Mouse (Mus musculus) urinary bladder, postnatal 25 days (tissue): ENCODE data around the gene Exosc9.
A peak's percentile ranks its signal among the peaks of the same experiment; 100 is the strongest.
"Not testable (repeated sequence)": the region's sequence is repeated elsewhere in the genome, so short reads cannot be mapped to it uniquely, and the experiment has no call there.

Experiments used
- DNase-seq: peaks from one replicate; pipeline ENCODE4 v3.0.0; 2022; ENCODE audit warnings: low spot score

Gene Exosc9

DNA sequence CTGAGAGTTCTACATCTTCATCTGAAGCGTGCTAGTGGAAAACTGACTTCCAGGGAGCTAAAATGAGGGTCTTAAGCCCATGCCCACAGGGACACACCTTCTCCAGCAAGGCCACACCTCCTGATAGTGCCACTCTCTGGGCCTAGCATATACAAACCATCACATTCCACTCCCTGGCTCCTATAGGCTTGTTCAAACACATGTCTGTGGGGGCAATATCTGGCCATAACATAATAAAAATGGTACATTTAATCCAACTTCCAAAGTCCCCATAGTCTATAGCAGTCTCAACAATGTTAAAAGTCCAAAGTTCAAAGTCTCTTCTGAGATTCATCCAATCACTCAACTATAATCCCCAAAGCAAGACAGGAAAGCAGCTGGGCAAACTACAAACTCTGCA, 5.2 kb downstream of the Exosc9 start:
- DNase-seq: no peak

DNA sequence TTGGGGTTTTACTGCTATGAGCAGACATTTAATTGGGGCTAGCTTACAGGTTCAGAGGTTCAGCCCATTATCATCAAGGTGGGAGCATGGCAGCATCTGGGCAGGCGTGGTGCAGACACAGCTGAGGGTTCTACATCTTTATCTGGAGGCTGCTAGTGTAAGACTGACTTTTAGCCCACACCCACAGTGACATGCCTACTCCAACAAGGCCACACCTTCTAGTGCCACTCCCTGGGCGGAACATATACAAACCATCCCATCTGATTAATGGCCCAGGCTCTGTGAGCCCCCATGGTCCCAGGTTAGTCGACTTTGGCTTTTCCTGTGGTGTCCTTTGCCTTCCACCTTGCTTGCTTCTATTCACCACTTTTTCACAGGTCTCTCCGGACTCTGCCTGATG, 7.2 kb downstream of the Exosc9 start:
- DNase-seq: no peak

DNA sequence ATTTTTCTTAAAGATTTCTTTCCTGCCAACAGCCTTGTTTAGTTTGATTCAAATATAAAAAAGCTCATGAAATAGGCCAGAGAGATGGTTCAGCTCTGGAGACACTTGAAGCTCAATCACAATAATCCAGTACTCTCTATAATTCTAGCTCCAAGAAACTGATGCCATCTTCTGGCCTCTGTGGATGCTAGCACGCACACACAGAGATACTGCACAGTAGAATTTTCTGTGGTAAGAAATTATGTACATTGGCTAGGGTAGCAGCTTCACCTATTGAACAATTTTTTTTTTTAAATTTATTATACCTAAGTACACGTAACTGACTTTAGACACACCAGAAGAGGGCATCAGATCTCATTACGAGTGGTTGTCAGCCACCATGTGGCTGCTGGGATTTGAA, 11.3 kb downstream of the Exosc9 start:
- no peak for DNase-seq

DNA sequence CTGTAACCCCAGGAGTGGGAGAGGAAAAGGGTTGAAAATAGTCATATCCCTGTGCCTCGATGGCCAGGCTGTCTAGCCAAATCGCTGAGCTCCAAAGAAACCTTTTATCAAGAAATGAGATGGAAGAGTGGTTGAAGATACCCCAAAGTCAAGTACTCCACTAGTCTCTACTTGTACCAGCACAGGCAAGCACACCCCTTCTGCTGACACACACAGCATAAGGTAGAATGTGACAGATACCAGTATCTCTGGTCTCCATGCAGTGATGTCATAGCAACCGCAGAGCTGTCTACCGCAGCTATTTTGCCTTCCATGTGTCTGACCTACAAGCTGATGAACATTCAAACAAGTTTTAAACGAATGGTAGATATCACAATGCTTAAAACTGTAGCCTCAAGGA, 17.4 kb downstream of the Exosc9 start:
- DNase-seq: no peak

DNA sequence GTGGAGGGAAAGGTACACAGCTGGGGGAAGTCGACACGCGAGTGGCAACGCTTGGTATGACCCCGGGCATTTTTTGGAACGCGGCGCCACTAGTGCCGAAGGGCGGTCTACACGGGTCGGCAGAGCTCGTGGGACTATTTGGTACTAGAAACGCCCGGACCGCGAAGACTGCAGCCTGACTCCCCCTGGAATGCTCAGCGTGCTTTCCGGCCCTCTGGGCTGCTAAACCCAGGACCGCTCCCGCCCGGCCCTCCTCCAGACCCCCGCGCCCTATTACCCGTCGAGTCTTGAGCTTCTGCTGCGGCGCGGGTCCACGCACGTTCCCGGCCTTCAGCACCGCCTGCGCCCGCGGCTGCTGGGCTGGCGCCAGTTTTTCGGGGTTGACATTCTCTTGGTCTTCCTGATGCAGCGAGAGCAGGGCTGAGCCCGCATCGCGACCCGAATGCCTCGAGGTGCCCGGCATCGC, 19.0 kb downstream of the Exosc9 start:
- no peak for DNase-seq

DNA sequence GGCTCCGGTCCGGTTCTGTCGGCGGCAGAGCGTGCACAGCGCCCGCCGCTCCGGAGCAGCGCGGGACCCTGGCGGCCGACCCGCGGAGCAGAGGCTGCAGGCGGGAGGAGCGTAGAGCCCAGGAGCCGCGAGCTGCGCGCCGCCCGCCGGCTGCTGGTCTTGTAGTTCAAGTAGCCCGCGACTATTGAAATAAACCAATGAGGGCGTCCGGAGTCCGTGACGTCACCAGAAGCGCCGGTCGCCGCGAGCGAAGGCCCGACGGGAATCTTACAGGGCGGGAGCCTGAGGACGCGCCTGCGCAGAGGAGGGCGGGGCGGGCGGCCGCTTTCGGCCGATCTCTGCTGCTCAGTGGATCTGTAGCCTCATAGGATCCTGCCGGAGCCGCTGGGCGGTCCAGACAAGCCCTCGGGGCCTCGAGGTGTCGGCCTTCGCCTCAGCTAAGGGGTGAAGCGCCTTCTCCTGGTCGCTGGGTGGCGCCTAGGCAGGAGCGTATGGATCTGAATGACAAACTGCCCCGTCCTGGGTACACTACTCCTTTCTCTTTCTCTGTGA, 19.5 kb downstream of the Exosc9 start, which contains the start of gene Ccna2:
TSS of gene Ccna2 (minus strand) at position 324 of the 552 bp plus-strand sequence.
- peak; percentile 95 for DNase-seq

DNA sequence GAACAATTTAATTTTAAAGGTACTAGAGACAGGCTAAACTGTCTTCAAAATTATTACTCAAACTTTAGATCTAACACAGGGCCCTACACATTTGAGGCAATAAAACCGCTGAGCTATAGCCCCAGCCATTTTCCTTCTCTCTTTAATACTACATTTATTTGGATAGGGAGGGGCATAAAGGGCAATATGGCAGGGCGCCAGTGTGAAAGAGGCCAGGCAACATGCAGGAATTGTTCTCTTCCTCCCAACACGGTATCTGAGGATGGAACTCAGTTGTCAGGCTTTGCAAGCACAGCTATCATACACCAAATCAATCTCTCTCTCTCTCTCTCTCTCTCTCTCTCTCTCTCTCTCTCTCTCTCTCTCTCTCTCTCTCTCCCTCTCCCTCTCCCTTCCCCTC, 46.4 kb downstream of the Exosc9 start:
- no peak for DNase-seq

DNA sequence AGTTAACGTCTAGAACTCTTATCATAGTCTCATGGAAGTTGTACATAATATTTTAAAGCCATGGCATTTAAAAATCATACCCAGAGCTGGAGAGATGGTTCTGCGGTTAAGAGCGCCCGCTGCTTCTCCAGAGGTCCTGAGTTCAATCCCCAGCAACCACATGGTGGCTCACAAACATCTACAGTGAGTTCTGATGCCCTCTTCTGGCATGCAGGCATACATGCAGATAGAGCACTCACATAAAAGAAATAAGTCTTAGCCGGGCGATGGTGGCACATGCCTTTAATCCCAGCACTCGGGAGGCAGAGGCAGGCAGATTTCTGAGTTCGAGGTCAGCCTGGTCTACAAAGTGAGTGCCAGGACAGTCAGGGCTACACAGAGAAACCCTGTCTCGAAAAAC, 47.4 kb downstream of the Exosc9 start:
- DNase-seq: not testable (repeated sequence)

DNA sequence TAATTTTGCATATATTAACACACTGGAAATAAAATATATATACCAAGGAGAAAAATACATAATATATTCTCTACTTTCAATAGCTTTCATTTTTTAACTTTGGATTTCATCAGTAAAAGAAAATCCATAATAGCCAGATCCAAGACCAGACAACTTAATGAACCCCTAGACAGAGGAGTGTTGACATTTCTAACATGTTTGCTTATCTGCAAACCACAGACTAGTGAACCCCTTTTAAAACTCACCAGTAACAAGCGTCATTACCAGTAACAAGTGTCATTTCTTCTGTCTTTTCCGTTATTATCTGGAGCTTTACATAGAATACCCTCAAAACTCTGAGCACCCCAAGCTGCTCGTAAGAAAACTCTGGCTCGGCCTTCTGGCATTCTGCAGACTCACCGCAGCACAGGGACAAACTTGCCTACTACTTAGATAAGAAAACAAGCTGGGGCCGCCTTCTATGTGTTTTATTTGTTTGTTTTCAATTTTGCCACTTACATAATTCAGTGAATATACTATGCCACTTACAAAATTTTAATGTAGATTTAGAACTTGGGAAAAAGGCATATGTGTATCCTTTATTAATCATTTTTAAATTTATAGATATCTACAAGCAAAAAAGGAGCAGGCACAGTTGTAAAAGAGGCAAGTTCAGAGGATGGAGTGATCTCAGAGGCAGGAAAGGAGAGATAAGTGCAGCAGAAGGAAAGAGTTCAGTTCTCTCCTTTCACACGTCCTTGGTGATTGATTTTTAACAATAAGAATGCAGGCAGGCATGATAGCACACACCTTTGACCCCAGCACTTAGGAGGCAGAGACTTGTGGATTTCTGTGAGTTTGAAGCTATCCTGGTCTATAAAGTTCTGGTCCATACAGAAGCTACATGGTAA, 53.7 kb downstream of the Exosc9 start:
- DNase-seq: no peak

DNA sequence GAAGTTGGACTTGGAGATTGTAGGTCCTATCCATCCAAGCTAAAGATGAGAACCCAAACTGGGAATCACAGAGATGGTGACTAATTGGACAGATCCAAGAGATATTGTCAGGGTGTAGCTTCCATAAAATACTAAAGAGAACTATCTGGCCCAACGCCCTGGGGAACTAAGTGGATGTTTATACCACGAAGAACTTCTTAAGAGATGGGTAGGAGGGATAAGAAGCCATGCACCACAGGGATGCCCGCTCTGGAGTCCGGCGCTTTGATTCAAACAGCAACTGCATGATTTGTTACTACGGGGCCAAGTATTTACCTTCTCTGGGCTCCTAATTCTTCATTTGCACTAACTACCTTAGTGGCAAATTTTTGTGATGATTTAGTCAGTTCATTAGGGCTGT, 60.3 kb downstream of the Exosc9 start:
- DNase-seq: no peak

DNA sequence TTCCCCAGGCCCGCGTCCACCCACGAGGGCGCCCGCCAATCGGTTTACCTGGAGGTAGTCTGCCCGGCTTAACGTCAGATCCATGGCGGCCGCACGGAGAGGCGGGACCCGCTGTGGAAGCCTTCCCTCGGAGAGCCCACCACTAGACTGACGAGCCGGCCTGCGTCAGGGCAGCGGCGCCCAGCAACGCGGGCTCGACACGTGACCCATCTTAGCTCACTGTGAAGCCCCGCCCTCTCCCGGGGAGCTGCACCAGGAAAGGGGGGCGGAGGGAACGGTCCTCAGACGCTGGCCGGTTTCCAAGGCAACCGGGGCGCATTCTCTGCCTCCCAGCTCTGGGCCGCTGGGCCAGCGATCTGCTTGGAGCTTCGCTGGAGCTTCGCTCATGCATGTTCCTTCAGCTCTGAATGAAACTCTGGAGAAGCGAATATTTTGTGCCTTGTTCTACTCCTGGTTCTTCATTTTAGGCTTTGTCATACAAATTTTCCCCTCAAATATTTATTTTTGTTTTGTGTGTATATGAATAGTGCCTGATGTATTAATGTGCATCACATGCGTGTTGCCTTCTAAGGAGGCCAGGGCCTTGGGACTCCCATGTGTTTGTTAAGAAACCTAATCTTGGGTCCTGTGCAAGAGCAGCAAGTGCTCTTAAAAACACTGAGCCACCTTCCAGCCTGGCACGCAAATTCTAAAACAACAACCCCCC, 60.9 kb downstream of the Exosc9 start, which contains the start of gene Bbs7:
TSS of gene Bbs7 (minus strand) at position 276 of the 706 bp plus-strand sequence.
- peak; percentile 84 for DNase-seq

DNA sequence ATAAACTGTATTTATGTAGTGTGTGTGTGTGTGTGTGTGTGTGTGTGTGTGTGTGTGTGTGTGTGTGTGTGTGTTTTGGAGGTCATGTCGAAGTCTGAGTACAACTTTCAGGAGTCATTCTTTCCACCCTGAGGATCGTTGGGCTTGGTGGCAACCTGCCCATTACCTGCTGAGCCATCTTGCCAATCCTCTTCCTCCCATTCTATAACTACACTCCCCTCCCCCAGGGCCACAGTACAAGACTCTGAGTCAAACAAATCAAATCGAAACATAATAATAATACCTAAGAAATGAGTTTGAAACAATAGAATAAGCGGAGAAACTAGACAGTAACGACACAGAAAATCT, 61.5 kb downstream of the Exosc9 start:
- no peak for DNase-seq
